Mouse (Mus musculus): ENCODE results near the gene Snx25. TPM values are rescaled to one million over a fixed set of nuclear protein-coding genes. Genes with fewer than 3 reads are reported as not detected.

Gene Snx25
- total RNA-seq, 1 experiment: 8.1 TPM

GRCm38 (mm10) chr8:46092667-46093360, 59.1 kb downstream of the Snx25 start:
- in situ Hi-C loops (cut with MboI; ENCODE audit: low sequenced_read_pairs in 2 of 2, unreplicated experiment in 2 of 2): no loop called here
- Histone ChIP-seq H3K4me1 (ENCODE audit: control insufficient read depth in 2 of 2, insufficient read depth in 2 of 2, low read length in 2 of 2, poor library complexity in 1 of 2) (no peaks in the 10 kb centered on the region), H3K4me3 (ENCODE audit: insufficient read depth in 1 of 2, low read depth in 1 of 2, low read length in 2 of 2, poor library complexity in 1 of 2, severe bottlenecking in 1 of 2) (no peak overlapping the region), H3K27ac (ENCODE audit: insufficient read depth, low read depth, low read length, poor library complexity, severe bottlenecking) (no peak overlapping the region), H3K9ac (ENCODE audit: insufficient read depth, low read depth, low read length, poor library complexity, severe bottlenecking) (no peak overlapping the region), H3K36me3 (ENCODE audit: control insufficient read depth, insufficient read depth, low read length, poor library complexity, severe bottlenecking) (no peaks in the 10 kb centered on the region), H3K9me3 (ENCODE audit: control insufficient read depth, insufficient read depth, low read depth, low read length) (no peaks in the 10 kb centered on the region)
- no peak for DNase-seq (ENCODE audit: low read depth, low spot score)
- TF ChIP-seq ZC3H11A (IDR thresholded peaks at IDR 0.05; ENCODE audit: borderline replicate concordance, low read depth, low read length): no peak
- no peak for TF ChIP-seq HCFC1 (IDR thresholded peaks at IDR 0.05; ENCODE audit: borderline replicate concordance, insufficient read depth, low read length)
- TF ChIP-seq MAFK (IDR thresholded peaks at IDR 0.05; ENCODE audit: insufficient read depth, low read depth, low read length): no peak
- TF ChIP-seq ZNF384 (IDR thresholded peaks at IDR 0.05; ENCODE audit: low read depth, low read length): no peak
- no peak for TF ChIP-seq CHD2 (IDR thresholded peaks at IDR 0.05; ENCODE audit: low read depth, low read length)

GRCm38 (mm10) chr8:46083141-46083540, 68.8 kb downstream of the Snx25 start:
- Histone ChIP-seq H3K36me3 (ENCODE audit: control insufficient read depth, insufficient read depth, low read length, poor library complexity, severe bottlenecking) (no peaks in the 10 kb centered on the region), H3K27ac (ENCODE audit: insufficient read depth, low read depth, low read length, poor library complexity, severe bottlenecking) (no peak overlapping the region), H3K4me1 (ENCODE audit: control insufficient read depth in 2 of 2, insufficient read depth in 2 of 2, low read length in 2 of 2, poor library complexity in 1 of 2) (no peaks in the 10 kb centered on the region), H3K4me3 (ENCODE audit: insufficient read depth in 1 of 2, low read depth in 1 of 2, low read length in 2 of 2, poor library complexity in 1 of 2, severe bottlenecking in 1 of 2) (no peak overlapping the region), H3K9me3 (ENCODE audit: control insufficient read depth, insufficient read depth, low read depth, low read length) (no peaks in the 10 kb centered on the region), H3K9ac (ENCODE audit: insufficient read depth, low read depth, low read length, poor library complexity, severe bottlenecking) (no peak overlapping the region)
- in situ Hi-C loops (cut with MboI; ENCODE audit: low sequenced_read_pairs in 2 of 2, unreplicated experiment in 2 of 2): no loop called here
- TF ChIP-seq ZNF384 (IDR thresholded peaks at IDR 0.05; ENCODE audit: low read depth, low read length) (no peak), CHD2 (IDR thresholded peaks at IDR 0.05; ENCODE audit: low read depth, low read length) (no peak), MAFK (IDR thresholded peaks at IDR 0.05; ENCODE audit: insufficient read depth, low read depth, low read length) (no peak)
- DNase-seq (ENCODE audit: low read depth, low spot score): no peak

DNA sequence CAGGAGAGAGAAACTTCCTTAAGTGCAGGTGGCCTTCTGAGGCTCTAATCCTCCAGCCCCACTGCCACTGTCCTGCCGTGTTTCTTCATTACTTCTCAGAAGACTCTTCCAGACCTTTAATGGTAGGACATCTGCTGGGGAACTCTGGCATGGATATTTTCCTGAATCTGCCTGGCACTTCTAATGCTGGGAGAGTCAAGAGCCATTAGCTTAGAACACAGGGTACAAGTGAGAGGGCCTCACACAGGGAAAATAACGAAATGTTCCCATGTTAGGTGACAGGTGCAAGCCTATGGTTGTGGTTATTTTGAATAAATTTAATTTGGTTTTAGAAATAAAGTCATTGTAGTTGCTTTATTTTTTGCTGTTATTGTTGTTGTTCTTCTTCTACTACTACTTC, 70.9 kb downstream of the Snx25 start:
- Histone ChIP-seq H3K9ac (ENCODE audit: insufficient read depth, low read depth, low read length, poor library complexity, severe bottlenecking) (no peak overlapping the region), H3K27ac (ENCODE audit: insufficient read depth, low read depth, low read length, poor library complexity, severe bottlenecking) (no peak overlapping the region), H3K4me3 (ENCODE audit: insufficient read depth in 1 of 2, low read depth in 1 of 2, low read length in 2 of 2, poor library complexity in 1 of 2, severe bottlenecking in 1 of 2) (no peak overlapping the region), H3K4me1 (ENCODE audit: control insufficient read depth in 2 of 2, insufficient read depth in 2 of 2, low read length in 2 of 2, poor library complexity in 1 of 2) (no peaks in the 10 kb centered on the region), H3K36me3 (ENCODE audit: control insufficient read depth, insufficient read depth, low read length, poor library complexity, severe bottlenecking) (no peaks in the 10 kb centered on the region), H3K9me3 (ENCODE audit: control insufficient read depth, insufficient read depth, low read depth, low read length) (no peaks in the 10 kb centered on the region)
- no peak for DNase-seq (ENCODE audit: low read depth, low spot score)
- in situ Hi-C loops (cut with MboI; ENCODE audit: low sequenced_read_pairs in 2 of 2, unreplicated experiment in 2 of 2): no loop called here
- no peak for TF ChIP-seq ZNF384 (IDR thresholded peaks at IDR 0.05; ENCODE audit: low read depth, low read length)
- no peak for TF ChIP-seq MAFK (IDR thresholded peaks at IDR 0.05; ENCODE audit: insufficient read depth, low read depth, low read length)
- no peak for TF ChIP-seq ZC3H11A (IDR thresholded peaks at IDR 0.05; ENCODE audit: borderline replicate concordance, low read depth, low read length)
- no peak for TF ChIP-seq CHD2 (IDR thresholded peaks at IDR 0.05; ENCODE audit: low read depth, low read length)
- no peak for TF ChIP-seq HCFC1 (IDR thresholded peaks at IDR 0.05; ENCODE audit: borderline replicate concordance, insufficient read depth, low read length)

DNA sequence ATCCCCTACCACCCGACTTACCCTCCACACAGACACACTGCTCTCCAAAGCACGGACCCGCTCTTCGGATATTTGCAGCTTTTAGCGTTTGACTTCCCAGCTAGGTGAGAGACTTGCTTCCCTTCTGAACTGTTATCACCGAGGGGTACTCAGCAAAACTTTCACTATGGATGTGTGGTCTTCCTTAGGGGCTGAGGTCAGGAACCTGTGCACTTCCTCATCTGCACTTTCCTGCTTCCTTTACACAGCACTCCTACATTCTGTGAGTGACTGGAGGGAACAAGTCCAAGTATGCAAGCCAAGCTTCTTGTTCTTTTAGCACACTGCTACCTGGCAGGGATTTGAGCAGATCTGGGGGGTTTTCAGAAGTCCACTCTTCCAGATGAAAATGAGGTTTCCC, 73.1 kb downstream of the Snx25 start:
- Histone ChIP-seq H3K9ac (ENCODE audit: insufficient read depth, low read depth, low read length, poor library complexity, severe bottlenecking) (no peak overlapping the region), H3K9me3 (ENCODE audit: control insufficient read depth, insufficient read depth, low read depth, low read length) (no peaks in the 10 kb centered on the region), H3K27ac (ENCODE audit: insufficient read depth, low read depth, low read length, poor library complexity, severe bottlenecking) (no peak overlapping the region), H3K4me1 (ENCODE audit: control insufficient read depth in 2 of 2, insufficient read depth in 2 of 2, low read length in 2 of 2, poor library complexity in 1 of 2) (no peaks in the 10 kb centered on the region), H3K36me3 (ENCODE audit: control insufficient read depth, insufficient read depth, low read length, poor library complexity, severe bottlenecking) (no peaks in the 10 kb centered on the region), H3K4me3 (ENCODE audit: insufficient read depth in 1 of 2, low read depth in 1 of 2, low read length in 2 of 2, poor library complexity in 1 of 2, severe bottlenecking in 1 of 2) (no peak overlapping the region)
- in situ Hi-C loops (cut with MboI; ENCODE audit: low sequenced_read_pairs in 2 of 2, unreplicated experiment in 2 of 2): no loop called here
- TF ChIP-seq ZNF384 (IDR thresholded peaks at IDR 0.05; ENCODE audit: low read depth, low read length): no peak
- no peak for TF ChIP-seq MAFK (IDR thresholded peaks at IDR 0.05; ENCODE audit: insufficient read depth, low read depth, low read length)
- TF ChIP-seq CHD2 (IDR thresholded peaks at IDR 0.05; ENCODE audit: low read depth, low read length): no peak
- no peak for TF ChIP-seq ZC3H11A (IDR thresholded peaks at IDR 0.05; ENCODE audit: borderline replicate concordance, low read depth, low read length)
- DNase-seq (ENCODE audit: low read depth, low spot score): no peak

- no peak for TF ChIP-seq ZNF384 (IDR thresholded peaks at IDR 0.05; ENCODE audit: low read depth, low read length)
- no peak for TF ChIP-seq HCFC1 (IDR thresholded peaks at IDR 0.05; ENCODE audit: borderline replicate concordance, insufficient read depth, low read length)
- no peak for TF ChIP-seq ZC3H11A (IDR thresholded peaks at IDR 0.05; ENCODE audit: borderline replicate concordance, low read depth, low read length)
- no peak for TF ChIP-seq CHD2 (IDR thresholded peaks at IDR 0.05; ENCODE audit: low read depth, low read length)
- no peak for TF ChIP-seq MAFK (IDR thresholded peaks at IDR 0.05; ENCODE audit: insufficient read depth, low read depth, low read length)
- Histone ChIP-seq H3K9me3 (ENCODE audit: control insufficient read depth, insufficient read depth, low read depth, low read length) (no peaks in the 10 kb centered on the region), H3K27ac (ENCODE audit: insufficient read depth, low read depth, low read length, poor library complexity, severe bottlenecking) (no peak overlapping the region), H3K4me3 (ENCODE audit: insufficient read depth in 1 of 2, low read depth in 1 of 2, low read length in 2 of 2, poor library complexity in 1 of 2, severe bottlenecking in 1 of 2) (no peak overlapping the region), H3K4me1 (ENCODE audit: control insufficient read depth in 2 of 2, insufficient read depth in 2 of 2, low read length in 2 of 2, poor library complexity in 1 of 2) (no peaks in the 10 kb centered on the region), H3K9ac (ENCODE audit: insufficient read depth, low read depth, low read length, poor library complexity, severe bottlenecking) (no peak overlapping the region), H3K36me3 (ENCODE audit: control insufficient read depth, insufficient read depth, low read length, poor library complexity, severe bottlenecking) (no peaks in the 10 kb centered on the region)
- no peak for DNase-seq (ENCODE audit: low read depth, low spot score)
- in situ Hi-C loops (cut with MboI; ENCODE audit: low sequenced_read_pairs in 2 of 2, unreplicated experiment in 2 of 2): no loop called here
Observed at GRCm38 (mm10) chr8:46075223-46075622, 76.7 kb downstream of the Snx25 start.

All from ES-E14 (cell line).